Mouse (Mus musculus) intestine, embryonic 14.5 days (tissue): ENCODE measurements around the gene Gria2. TPM values are rescaled to one million over a fixed set of nuclear protein-coding genes. Genes with fewer than 3 reads are reported as not detected.
A peak's percentile ranks its signal among the peaks of the same experiment; 100 is the strongest.

Experiments
- ATAC-seq: fragments of 200-750 bp; cut with Nextera tagmentation; replicated peaks from 2 replicates; pipeline ENCODE4 v1.8.0; 2017; ENCODE audit warnings: low read depth, moderate number of reproducible peaks, moderate TSS enrichment, moderate library complexity; ENCODE audit not compliant: low FRiP score, low TSS enrichment
- DNase-seq: peaks from one replicate; pipeline ENCODE4 v3.0.0-alpha.2; 2018; ENCODE audit warnings: low spot score
- H3K27ac ChIP-seq: fragments of 300-500 bp; sonication (generic); 2 replicates; pipeline ENCODE4 v1.5.1; 2014; ENCODE audit warnings: low read depth, mild to moderate bottlenecking, control low read depth
- H3K27me3 ChIP-seq: fragments of 300-500 bp; sonication (generic); replicated peaks from 2 replicates; pipeline ENCODE4 v1.6.1; 2014; ENCODE audit warnings: low read length, control low read depth; ENCODE audit not compliant: control insufficient read depth, insufficient read depth
- H3K36me3 ChIP-seq: fragments of 300-500 bp; sonication (generic); 2 replicates; pipeline ENCODE4 v1.6.1; 2014; ENCODE audit warnings: low read length, control low read depth; ENCODE audit not compliant: control insufficient read depth, insufficient read depth
- H3K4me1 ChIP-seq: fragments of 300-500 bp; sonication (generic); replicated peaks from 2 replicates; pipeline ENCODE4 v1.6.1; 2014; ENCODE audit warnings: low read length, control low read depth, mixed read lengths; ENCODE audit not compliant: control insufficient read depth, insufficient read depth
- H3K4me2 ChIP-seq: fragments of 300-500 bp; sonication (generic); 2 replicates; pipeline ENCODE4 v1.6.1; 2014; ENCODE audit warnings: low read length
- H3K4me3 ChIP-seq: fragments of 300-500 bp; sonication (generic); 2 replicates; pipeline ENCODE4 v1.5.1; 2014; ENCODE audit warnings: low read depth, low read length, control low read depth, mixed read lengths
- H3K9ac ChIP-seq: fragments of 300-500 bp; sonication (generic); 2 replicates; pipeline ENCODE4 v1.6.1; 2014; ENCODE audit warnings: mild to moderate bottlenecking, low read length
- H3K9me3 ChIP-seq: fragments of 300-500 bp; sonication (generic); 2 replicates; pipeline ENCODE4 v1.6.1; 2016; ENCODE audit warnings: low read length, control low read depth; ENCODE audit not compliant: control insufficient read depth
- WGBS: fragments of 180-500 bp; shearing (Covaris S2); extraction: QIAGEN DNeasy Blood & Tissue Kit; methylation state at CpG from one replicate; pipeline ENCODE4 v1.1.7; 2014; 5-methylcytosine and 5-hydroxymethylcytosine counted together
- polyA plus RNA-seq: library from polyadenylated mRNA; unstranded; fragments of >200 nt; fragmentation: Nextera tagmentation; extraction: Ambion mirVana; gene quantifications from 2 replicates; pipeline ENCODE4 v1.2.1, GENCODE M21; 2014

The Gria2 gene
- polyA plus RNA-seq, 1 experiment from 2014 or later, result 2.3 TPM

GRCm38 (mm10) chr3:80805327-80805726 lies 2.7 kb upstream of the Gria2 start:
- Histone ChIP-seq H3K4me1 (peaks cover 6% of the 10 kb centered on the region; the same call in 1 of the 2 replicates), H3K27me3 (peaks cover 21% of the 10 kb centered on the region), H3K27ac (no peak overlapping the region), H3K9ac (no peak overlapping the region), H3K9me3 (no peaks in the 10 kb centered on the region), H3K4me2 (no peak overlapping the region), H3K36me3 (no peaks in the 10 kb centered on the region), H3K4me3 (no peak overlapping the region)
- ATAC-seq (no peak), DNase-seq (no peak)
- 7% methylated on average over 1 of the region's 1 CpGs for WGBS

GRCm38 (mm10) chr3:80803811-80804210 lies 1.2 kb upstream of the Gria2 start:
- ATAC-seq (no peak), DNase-seq (no peak)
- Histone ChIP-seq H3K36me3 (no peaks in the 10 kb centered on the region), H3K9me3 (no peaks in the 10 kb centered on the region), H3K4me3 (no peak overlapping the region), H3K27me3 (peaks cover 27% of the 10 kb centered on the region), H3K4me1 (peaks cover 6% of the 10 kb centered on the region; the same call in 1 of the 2 replicates), H3K9ac (no peak overlapping the region), H3K4me2 (no peak overlapping the region), H3K27ac (no peak overlapping the region)
- WGBS, result 68% methylated on average over 1 of the region's 1 CpGs

GRCm38 (mm10) chr3:80803211-80803610 lies 576 bp upstream of the Gria2 start:
- Histone ChIP-seq H3K4me1 (peaks cover 6% of the 10 kb centered on the region; the same call in 1 of the 2 replicates), H3K4me2 (peak overlapping the region; percentile 74), H3K9me3 (no peaks in the 10 kb centered on the region), H3K9ac (no peak overlapping the region), H3K27me3 (peaks cover 27% of the 10 kb centered on the region), H3K36me3 (no peaks in the 10 kb centered on the region), H3K27ac (no peak overlapping the region), H3K4me3 (0 out of 2 replicates have a peak overlapping the region, but pooled peaks have one; percentile 39)
- WGBS, result 52% methylated on average over 8 of the region's 8 CpGs
- ATAC-seq, result no peak
- no peak for DNase-seq

- Histone ChIP-seq H3K9me3 (no peaks in the 10 kb centered on the region), H3K4me3 (peak overlapping the region; percentile 39; the same call in 1 of the 2 replicates), H3K27me3 (peaks cover 27% of the 10 kb centered on the region), H3K36me3 (no peaks in the 10 kb centered on the region), H3K4me2 (peak overlapping the region; percentile 74; the same call in 1 of the 2 replicates), H3K9ac (no peak overlapping the region), H3K4me1 (peaks cover 6% of the 10 kb centered on the region; the same call in 1 of the 2 replicates), H3K27ac (no peak overlapping the region)
- DNase-seq (no peak), ATAC-seq (no peak)
- WGBS, result 27% methylated on average over 6 of the region's 6 CpGs
Measured at GRCm38 (mm10) chr3:80801827-80802310, 766 bp downstream of the Gria2 start.

- ATAC-seq (no peak), DNase-seq (peak; percentile 55)
- H3K4me2 ChIP-seq, result peak overlapping the region; percentile 51
- peak overlapping the region; percentile 31 for H3K4me3 ChIP-seq
- H3K4me1 ChIP-seq, result peaks cover 6% of the 10 kb centered on the region; the same call in 1 of the 2 replicates
- WGBS, result 10% methylated on average over 33 of the region's 33 CpGs
- H3K27ac ChIP-seq, result no peak overlapping the region
- no peaks in the 10 kb centered on the region for H3K36me3 ChIP-seq
- H3K27me3 ChIP-seq, result peaks cover 27% of the 10 kb centered on the region
- H3K9me3 ChIP-seq, result no peaks in the 10 kb centered on the region
- no peak overlapping the region for H3K9ac ChIP-seq
Measured at GRCm38 (mm10) chr3:80800995-80801826, 1.4 kb downstream of the Gria2 start.

- no peaks in the 10 kb centered on the region for H3K9me3 ChIP-seq
- peak overlapping the region; percentile 31 for H3K4me3 ChIP-seq
- ATAC-seq, result no peak
- H3K36me3 ChIP-seq, result no peaks in the 10 kb centered on the region
- peaks cover 27% of the 10 kb centered on the region for H3K27me3 ChIP-seq
- H3K9ac ChIP-seq, result no peak overlapping the region
- peak overlapping the region; percentile 51 for H3K4me2 ChIP-seq
- DNase-seq, result peak; percentile 62
- H3K27ac ChIP-seq, result no peak overlapping the region
- peaks cover 6% of the 10 kb centered on the region; the same call in 1 of the 2 replicates for H3K4me1 ChIP-seq
- WGBS, result 6% methylated on average over 29 of the region's 29 CpGs
Measured at GRCm38 (mm10) chr3:80800299-80800994, 2.2 kb downstream of the Gria2 start.

- ATAC-seq, result no peak
Measured at GRCm38 (mm10) chr3:80797935-80798334, 4.7 kb downstream of the Gria2 start.

GRCm38 (mm10) chr3:80796764-80797163 lies 5.9 kb downstream of the Gria2 start:
- H3K9me3 ChIP-seq, result no peaks in the 10 kb centered on the region
- H3K36me3 ChIP-seq, result no peaks in the 10 kb centered on the region
- H3K4me3 ChIP-seq, result no peak overlapping the region
- peaks cover 6% of the 10 kb centered on the region; the same call in 1 of the 2 replicates for H3K4me1 ChIP-seq
- no peak overlapping the region for H3K27ac ChIP-seq
- ATAC-seq (no peak), DNase-seq (no peak)
- peaks cover 21% of the 10 kb centered on the region for H3K27me3 ChIP-seq
- no peak overlapping the region for H3K4me2 ChIP-seq
- H3K9ac ChIP-seq, result no peak overlapping the region

More at GRCm38 (mm10) chr3:80797935-80798334, 4.7 kb downstream of the Gria2 start:
- H3K4me2 ChIP-seq, result no peak overlapping the region
- H3K4me1 ChIP-seq, result peaks cover 6% of the 10 kb centered on the region; the same call in 1 of the 2 replicates
- no peak overlapping the region for H3K27ac ChIP-seq
- DNase-seq, result no peak
- H3K9me3 ChIP-seq, result no peaks in the 10 kb centered on the region
- no peak overlapping the region for H3K9ac ChIP-seq
- no peak overlapping the region for H3K4me3 ChIP-seq
- H3K27me3 ChIP-seq, result peaks cover 27% of the 10 kb centered on the region
- WGBS, result 69% methylated on average over 1 of the region's 1 CpGs
- H3K36me3 ChIP-seq, result no peaks in the 10 kb centered on the region
